Mouse (Mus musculus) limb, embryonic 11.5 days (tissue): Measurements from ENCODE around the gene Fras1. TPM values are rescaled to one million over a fixed set of nuclear protein-coding genes. Genes with fewer than 3 reads are reported as not detected.

ENCODE experiments used
- ATAC-seq: fragments of 200-750 bp; cut with Nextera tagmentation; 2 replicates; pipeline ENCODE4 v1.8.0; 2017; ENCODE audit warnings: low read depth; ENCODE audit not compliant: insufficient number of reproducible peaks, low FRiP score, low TSS enrichment
- DNase-seq: peaks from one replicate; pipeline ENCODE4 v3.0.0-alpha.2; 2015; ENCODE audit warnings: low spot score
- H3K27ac ChIP-seq: fragments of 300-500 bp; sonication (generic); replicated peaks from 2 replicates; pipeline ENCODE4 v1.5.1; 2014; ENCODE audit warnings: low read depth, mild to moderate bottlenecking, low read length
- H3K27me3 ChIP-seq: fragments of 300-500 bp; sonication (generic); 2 replicates; pipeline ENCODE4 v1.6.1; 2014; ENCODE audit warnings: mild to moderate bottlenecking, low read length, mixed read lengths; ENCODE audit not compliant: control insufficient read depth, insufficient read depth
- H3K36me3 ChIP-seq: fragments of 300-500 bp; sonication (generic); 2 replicates; pipeline ENCODE4 v1.6.1; 2014; ENCODE audit warnings: mild to moderate bottlenecking, low read length, moderate library complexity, mixed read lengths; ENCODE audit not compliant: control insufficient read depth, insufficient read depth
- H3K4me1 ChIP-seq: fragments of 300-500 bp; sonication (generic); 2 replicates; pipeline ENCODE4 v1.6.1; 2014; ENCODE audit warnings: low read length, mixed read lengths; ENCODE audit not compliant: control insufficient read depth, insufficient read depth
- H3K4me2 ChIP-seq: fragments of 300-500 bp; sonication (generic); 2 replicates; pipeline ENCODE4 v1.6.1; 2014; ENCODE audit warnings: low read depth, mild to moderate bottlenecking, moderate library complexity; ENCODE audit not compliant: severe bottlenecking
- H3K4me3 ChIP-seq: fragments of 300-500 bp; sonication (generic); 2 replicates; pipeline ENCODE4 v1.5.1; 2014; ENCODE audit warnings: low read depth, low read length
- H3K9ac ChIP-seq: fragments of 300-500 bp; sonication (generic); 2 replicates; pipeline ENCODE4 v1.6.1; 2014; ENCODE audit warnings: mild to moderate bottlenecking, low read length
- H3K9me3 ChIP-seq: fragments of 300-500 bp; sonication (generic); 2 replicates; pipeline ENCODE4 v1.6.1; 2016; ENCODE audit warnings: low read length; ENCODE audit not compliant: control insufficient read depth
- WGBS: fragments of 180-500 bp; shearing (Covaris S2); extraction: QIAGEN DNeasy Blood & Tissue Kit; methylation state at CpG from one replicate; pipeline ENCODE4 v1.1.7; 2014; 5-methylcytosine and 5-hydroxymethylcytosine counted together
- polyA plus RNA-seq: library from polyadenylated mRNA; unstranded; fragments of >200 nt; fragmentation: Nextera tagmentation; extraction: Ambion mirVana; gene quantifications from 2 replicates; pipeline ENCODE4 v1.2.1, GENCODE M21; 2014

The Fras1 gene
- polyA plus RNA-seq, 1 experiment from 2014 or later, result 15.8 TPM

DNA sequence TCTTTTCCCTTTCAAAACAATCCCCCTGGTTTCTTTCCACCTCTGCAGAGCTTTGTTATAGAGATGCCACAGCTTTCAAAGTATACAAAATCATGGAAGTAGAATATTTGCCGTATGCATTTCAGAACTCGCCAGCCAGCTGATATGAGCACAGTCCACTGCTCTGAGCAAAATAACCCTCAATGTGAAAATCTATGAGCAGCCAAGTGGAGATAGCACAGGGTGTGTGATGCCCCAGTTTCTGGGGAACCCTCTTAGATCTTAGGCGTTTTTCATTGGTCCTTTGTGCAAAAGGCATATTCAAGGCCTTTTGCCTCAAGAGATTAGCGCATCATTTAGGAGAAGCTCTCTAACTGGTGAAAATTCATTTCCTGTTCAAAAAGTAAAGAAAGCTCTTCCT is 170.4 kb downstream of the Fras1 start:
- DNase-seq (no peak), ATAC-seq (no peak)
- no peak overlapping the region for H3K4me2 ChIP-seq
- no peaks in the 10 kb centered on the region for H3K36me3 ChIP-seq
- no peak overlapping the region for H3K9ac ChIP-seq
- no peak overlapping the region for H3K27ac ChIP-seq
- H3K9me3 ChIP-seq, result no peaks in the 10 kb centered on the region
- WGBS, result 91% methylated on average over 4 of the region's 4 CpGs
- H3K4me1 ChIP-seq, result no peaks in the 10 kb centered on the region
- no peak overlapping the region for H3K4me3 ChIP-seq
- H3K27me3 ChIP-seq, result no peaks in the 10 kb centered on the region

DNA sequence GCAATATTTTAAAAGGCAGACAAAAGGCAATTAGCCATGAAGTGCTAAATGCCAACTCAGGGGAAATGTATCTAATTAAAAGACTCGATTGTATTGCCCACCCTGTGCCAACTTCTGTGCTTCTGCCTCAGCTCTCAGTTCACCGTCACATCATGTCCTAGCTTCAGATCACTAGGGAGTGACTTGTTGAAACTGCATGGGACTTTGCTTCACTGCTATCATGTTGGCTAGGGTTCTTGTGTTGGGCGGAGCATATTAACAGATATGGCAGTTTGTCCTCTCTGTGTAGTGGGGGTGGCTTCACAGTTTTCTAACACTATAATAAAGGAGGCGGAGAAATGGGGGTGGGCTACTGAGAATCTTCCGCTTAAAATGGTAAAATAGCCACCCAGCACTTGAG is 172.2 kb downstream of the Fras1 start:
- H3K4me2 ChIP-seq, result no peak overlapping the region
- ATAC-seq (no peak), DNase-seq (no peak)
- no peaks in the 10 kb centered on the region for H3K9me3 ChIP-seq
- H3K4me3 ChIP-seq, result no peak overlapping the region
- H3K36me3 ChIP-seq, result no peaks in the 10 kb centered on the region
- H3K4me1 ChIP-seq, result no peaks in the 10 kb centered on the region
- no peak overlapping the region for H3K9ac ChIP-seq
- no peaks in the 10 kb centered on the region for H3K27me3 ChIP-seq
- no peak overlapping the region for H3K27ac ChIP-seq
- WGBS, result 91% methylated on average over 5 of the region's 5 CpGs

- ATAC-seq, result no peak
- no peak overlapping the region for H3K27ac ChIP-seq
Measured at GRCm38 (mm10) chr5:96554940-96555679, 181.4 kb downstream of the Fras1 start.

DNA sequence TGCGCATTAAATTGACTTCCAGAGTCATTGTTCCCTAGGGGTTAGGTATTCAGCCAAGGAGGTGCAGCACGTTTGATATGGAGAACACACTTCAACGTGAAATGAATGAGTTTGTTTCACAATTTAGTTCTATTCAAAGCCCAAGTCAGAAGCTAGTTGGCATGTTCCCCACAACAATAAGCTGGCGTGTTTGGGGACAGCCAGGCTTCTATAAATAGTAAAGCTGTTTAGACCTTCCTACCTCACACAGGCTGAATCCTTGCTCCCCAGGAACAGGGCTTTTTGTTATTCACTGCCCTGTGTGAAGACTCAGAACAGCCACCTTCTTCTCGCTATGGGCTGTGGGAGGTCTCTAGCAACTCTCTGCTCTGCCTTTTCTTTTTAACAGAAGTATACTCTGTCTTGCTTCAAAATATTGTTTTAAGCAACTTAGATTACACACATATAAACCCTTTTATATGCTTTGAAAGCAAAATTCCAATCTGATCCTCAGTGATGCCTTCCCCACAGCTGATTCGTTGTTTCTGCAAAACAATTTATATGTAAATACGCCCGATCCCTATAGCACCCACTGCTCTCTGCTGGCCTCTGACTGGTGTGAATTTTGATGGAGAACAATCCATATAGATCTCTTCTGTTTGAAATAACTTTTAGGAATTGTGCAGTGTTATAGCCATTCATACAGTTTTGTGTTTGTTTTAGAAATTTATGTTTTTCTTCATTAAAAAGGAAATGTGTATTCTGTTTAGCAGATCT is 184.5 kb downstream of the Fras1 start:
- Histone ChIP-seq H3K9me3 (no peaks in the 10 kb centered on the region), H3K36me3 (no peaks in the 10 kb centered on the region), H3K4me2 (no peak overlapping the region), H3K27me3 (no peaks in the 10 kb centered on the region), H3K4me3 (no peak overlapping the region), H3K9ac (no peak overlapping the region), H3K4me1 (no peaks in the 10 kb centered on the region), H3K27ac (no peak overlapping the region)
- no peak for ATAC-seq
- 48% methylated on average over 8 of the region's 8 CpGs for WGBS
- no peak for DNase-seq

More at GRCm38 (mm10) chr5:96554940-96555679, 181.4 kb downstream of the Fras1 start:
- H3K9ac ChIP-seq, result no peak overlapping the region
- H3K4me2 ChIP-seq, result no peak overlapping the region
- no peak for DNase-seq
- H3K36me3 ChIP-seq, result no peaks in the 10 kb centered on the region
- H3K4me1 ChIP-seq, result no peaks in the 10 kb centered on the region
- H3K4me3 ChIP-seq, result no peak overlapping the region
- no peaks in the 10 kb centered on the region for H3K9me3 ChIP-seq
- 87% methylated on average over 12 of the region's 12 CpGs for WGBS
- H3K27me3 ChIP-seq, result no peaks in the 10 kb centered on the region

DNA sequence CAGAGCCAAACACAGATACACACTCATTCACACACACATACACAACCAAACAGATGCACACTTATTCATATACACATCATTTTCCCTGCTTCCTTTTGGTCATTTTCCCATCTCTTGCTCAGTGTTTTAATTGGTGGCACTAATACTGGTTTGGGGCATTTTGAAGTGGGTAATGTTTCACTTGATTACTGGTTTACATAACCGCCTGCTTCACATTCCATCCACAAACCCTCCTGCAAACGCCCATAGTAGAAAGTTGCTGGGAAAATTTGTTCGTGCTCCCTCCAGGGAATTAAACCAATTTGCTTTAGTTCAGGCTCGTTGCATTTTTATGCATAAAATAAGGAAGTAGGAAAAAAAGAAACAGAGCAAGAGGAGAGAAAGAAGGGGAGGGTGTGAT is 200.8 kb downstream of the Fras1 start:
- Histone ChIP-seq H3K27ac (no peak overlapping the region), H3K4me3 (no peak overlapping the region), H3K36me3 (no peaks in the 10 kb centered on the region), H3K27me3 (no peaks in the 10 kb centered on the region), H3K4me1 (no peaks in the 10 kb centered on the region), H3K4me2 (no peak overlapping the region), H3K9ac (no peak overlapping the region), H3K9me3 (no peaks in the 10 kb centered on the region)
- DNase-seq (no peak), ATAC-seq (no peak)
- WGBS, result 59% methylated on average over 4 of the region's 4 CpGs

DNA sequence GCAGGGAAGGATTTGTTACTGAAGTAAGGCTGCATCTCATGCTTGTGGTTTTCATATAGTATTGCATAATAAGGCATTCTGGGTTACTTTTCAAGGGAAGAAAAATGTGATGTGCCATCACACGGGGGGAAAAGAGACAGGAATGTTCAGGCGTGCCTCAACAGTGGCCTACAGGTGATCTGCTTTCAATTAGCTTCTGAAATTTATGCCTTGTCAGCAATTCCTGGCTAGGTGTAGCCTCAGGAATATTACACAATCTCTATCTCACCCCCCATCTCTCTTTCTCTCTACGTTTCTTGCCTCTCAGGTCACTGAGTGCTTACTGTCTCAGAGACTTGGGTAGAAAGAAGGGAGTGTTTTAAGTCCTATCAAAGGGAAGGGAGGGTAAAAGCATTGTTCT is 204.9 kb downstream of the Fras1 start:
- Histone ChIP-seq H3K4me2 (no peak overlapping the region), H3K27ac (no peak overlapping the region), H3K36me3 (no peaks in the 10 kb centered on the region), H3K27me3 (no peaks in the 10 kb centered on the region), H3K9ac (no peak overlapping the region), H3K4me1 (no peaks in the 10 kb centered on the region), H3K9me3 (no peaks in the 10 kb centered on the region), H3K4me3 (no peak overlapping the region)
- ATAC-seq, result no peak
- 36% methylated on average over 3 of the region's 3 CpGs for WGBS
- DNase-seq, result no peak

DNA sequence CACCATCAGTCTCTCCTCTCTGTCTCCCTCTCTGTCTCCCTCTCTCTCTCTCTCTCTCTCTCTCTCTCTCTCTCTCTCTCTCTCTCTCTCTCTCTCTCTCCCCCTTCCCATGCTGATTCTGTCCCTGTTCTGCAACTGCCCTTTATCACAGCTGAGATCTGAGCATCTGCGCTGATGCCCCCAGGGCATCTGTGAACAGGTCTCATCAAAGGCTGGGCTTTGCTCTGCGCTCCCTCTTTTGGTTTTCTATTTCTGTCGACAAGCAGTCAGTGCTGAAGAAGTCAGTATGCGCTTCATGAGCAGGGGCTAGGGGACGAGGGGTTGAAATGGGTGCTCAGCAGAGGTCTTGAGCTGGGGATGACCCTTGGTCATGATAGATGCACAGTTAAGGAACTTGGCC is 206.2 kb downstream of the Fras1 start:
- no peak for DNase-seq
- H3K27me3 ChIP-seq, result no peaks in the 10 kb centered on the region
- H3K9ac ChIP-seq, result no peak overlapping the region
- H3K4me3 ChIP-seq, result no peak overlapping the region
- ATAC-seq, result no peak
- no peak overlapping the region for H3K4me2 ChIP-seq
- WGBS, result 58% methylated on average over 5 of the region's 5 CpGs
- no peaks in the 10 kb centered on the region for H3K9me3 ChIP-seq
- H3K36me3 ChIP-seq, result no peaks in the 10 kb centered on the region
- H3K27ac ChIP-seq, result no peak overlapping the region
- no peaks in the 10 kb centered on the region for H3K4me1 ChIP-seq

DNA sequence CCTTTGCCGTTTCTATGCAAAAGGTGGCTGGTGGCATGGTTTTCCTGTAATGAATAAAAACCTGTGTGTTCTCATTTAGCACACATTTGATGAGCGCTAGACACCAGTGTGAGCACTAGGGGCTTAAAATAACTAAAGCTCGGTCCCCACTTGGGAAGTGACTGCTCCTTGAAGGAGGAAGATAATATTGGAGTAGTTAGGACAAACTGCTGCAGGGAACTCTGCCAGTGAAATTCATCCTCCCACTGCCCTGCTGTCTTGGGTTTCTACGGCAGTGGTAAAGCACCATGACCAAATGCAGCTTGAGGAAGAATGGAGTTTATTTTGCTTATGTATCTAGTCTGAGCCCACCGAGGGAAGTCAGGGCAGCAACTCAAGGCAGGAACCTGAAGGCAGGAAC is 211.0 kb downstream of the Fras1 start:
- Histone ChIP-seq H3K27me3 (no peaks in the 10 kb centered on the region), H3K4me1 (no peaks in the 10 kb centered on the region), H3K9ac (no peak overlapping the region), H3K9me3 (no peaks in the 10 kb centered on the region), H3K4me2 (no peak overlapping the region), H3K4me3 (no peak overlapping the region), H3K36me3 (no peaks in the 10 kb centered on the region), H3K27ac (no peak overlapping the region)
- WGBS, result 92% methylated on average over 5 of the region's 5 CpGs
- ATAC-seq, result no peak
- no peak for DNase-seq
